Mouse (Mus musculus): ENCODE data around the gene Avil.

- TF ChIP-seq POLR2A (IDR thresholded peaks at IDR 0.05; ENCODE audit: insufficient read depth, low read depth, low read length) (no peak), CTCF (IDR thresholded peaks at IDR 0.05; ENCODE audit: insufficient read depth, low read depth, low read length) (no peak)
Observed at GRCm38 (mm10) chr10:126956692-126957358, 43.7 kb upstream of the Avil start.

Measured in olfactory bulb, adult 2 months (tissue).